Mouse (Mus musculus) heart, postnatal 0 days (tissue): ENCODE measurements around the gene Flrt1. TPM values are rescaled to one million over a fixed set of nuclear protein-coding genes. Genes with fewer than 3 reads are reported as not detected.

ENCODE experiments used
- ATAC-seq: fragments of 200-750 bp; cut with Nextera tagmentation; 2 replicates; pipeline ENCODE4 v1.8.0; 2017; ENCODE audit warnings: low read depth, moderate number of reproducible peaks, moderate library complexity; ENCODE audit not compliant: insufficient read depth
- DNase-seq: peaks from one replicate; pipeline ENCODE4 v3.0.0-alpha.2; 2016; ENCODE audit warnings: low spot score
- H3K27ac ChIP-seq: fragments of 300-500 bp; sonication (generic); 2 replicates; pipeline ENCODE4 v1.5.1; 2014; ENCODE audit warnings: low read depth, mild to moderate bottlenecking
- H3K27me3 ChIP-seq: fragments of 300-500 bp; sonication (generic); 2 replicates; pipeline ENCODE4 v1.6.1; 2014; ENCODE audit warnings: low read length, mixed read lengths; ENCODE audit not compliant: control insufficient read depth, insufficient read depth
- H3K36me3 ChIP-seq: fragments of 300-500 bp; sonication (generic); replicated peaks from 2 replicates; pipeline ENCODE4 v1.6.1; 2014; ENCODE audit warnings: low read length, mixed read lengths; ENCODE audit not compliant: control insufficient read depth, insufficient read depth
- H3K4me1 ChIP-seq: fragments of 300-500 bp; sonication (generic); 2 replicates; pipeline ENCODE4 v1.6.1; 2014; ENCODE audit warnings: antibody characterized with exemption; ENCODE audit not compliant: control insufficient read depth, insufficient read depth
- H3K4me2 ChIP-seq: fragments of 300-500 bp; sonication (generic); 2 replicates; pipeline ENCODE4 v1.6.1; 2014; ENCODE audit warnings: low read depth, mild to moderate bottlenecking, low read length, moderate library complexity
- H3K4me3 ChIP-seq: fragments of 300-500 bp; sonication (generic); 2 replicates; pipeline ENCODE4 v1.5.1; 2014; ENCODE audit warnings: low read depth, low read length
- H3K9ac ChIP-seq: fragments of 300-500 bp; sonication (generic); replicated peaks from 2 replicates; pipeline ENCODE4 v1.6.1; 2014; ENCODE audit warnings: low read depth, low read length, mixed read lengths
- H3K9me3 ChIP-seq: fragments of 300-500 bp; sonication (generic); replicated peaks from 2 replicates; pipeline ENCODE4 v1.6.1; 2016; ENCODE audit warnings: low read length; ENCODE audit not compliant: control insufficient read depth
- EP300 ChIP-seq: IDR thresholded peaks from 2 replicates; pipeline ENCODE4 v1.6.1; 2016; ENCODE audit warnings: antibody characterized with exemption, low read depth
- WGBS: fragments of 180-500 bp; shearing (Covaris S2); extraction: QIAGEN DNeasy Blood & Tissue Kit; methylation state at CpG from one replicate; pipeline ENCODE4 v1.1.7; 2014; 5-methylcytosine and 5-hydroxymethylcytosine counted together
- polyA plus RNA-seq: library from polyadenylated mRNA; unstranded; fragments of >200 nt; fragmentation: Nextera tagmentation; extraction: Ambion mirVana; gene quantifications from 2 replicates; pipeline ENCODE4 v1.2.1, GENCODE M21; 2015
- total RNA-seq: library from RNA; depleted of rRNA; stranded (reverse); fragments of >200 nt; gene quantifications from 2 replicates; pipeline ENCODE4 v1.2.3, GENCODE M21; 2014; ENCODE audit warnings: low replicate concordance; rRNA removed

Gene Flrt1
- total and polyA plus RNA-seq, 2 experiments from 2014 or later, result 0.23 to 1.0 TPM

- H3K9ac ChIP-seq, result no peak overlapping the region
- H3K9me3 ChIP-seq, result no peaks in the 10 kb centered on the region
- no peaks in the 10 kb centered on the region for H3K36me3 ChIP-seq
- H3K4me1 ChIP-seq, result 0 out of 2 replicates have a peak, but pooled peaks cover 4% of the 10 kb centered on the region
- no peak for DNase-seq
- WGBS, result 30% methylated on average over 4 of the region's 4 CpGs
- no peak overlapping the region for H3K4me3 ChIP-seq
- no peaks in the 10 kb centered on the region for H3K27me3 ChIP-seq
- H3K27ac ChIP-seq, result peak overlapping the region; percentile 76
- no peak overlapping the region for H3K4me2 ChIP-seq
- no peak for TF ChIP-seq EP300
- no peak for ATAC-seq
These were observed 61.2 kb downstream of the Flrt1 start for GRCm38 (mm10) chr19:7044279-7044678.

Other genes starting within 250 kb of the Flrt1 start
- 0.11 and 2.7 TPM in 2 replicates for gene Ccdc88b, start 247.5 kb downstream of the Flrt1 start, total RNA-seq
- 0.08 and 0.36 TPM in 2 replicates for gene Ccdc88b, start 247.5 kb downstream of the Flrt1 start, polyA plus RNA-seq
- 61.8 and 61.9 TPM in 2 replicates for gene Trmt112, start 196.0 kb downstream of the Flrt1 start, total RNA-seq
- 57.6 and 61.4 TPM in 2 replicates for gene Trmt112, start 196.0 kb downstream of the Flrt1 start, polyA plus RNA-seq
- 215 and 344 TPM in 2 replicates for gene Prdx5, start 195.6 kb downstream of the Flrt1 start, total RNA-seq
- 623 and 629 TPM in 2 replicates for gene Prdx5, start 195.6 kb downstream of the Flrt1 start, polyA plus RNA-seq
- 189 and 194 TPM in 2 replicates for gene Esrra, start 183.9 kb downstream of the Flrt1 start, total RNA-seq
- gene Esrra, start 183.9 kb downstream of the Flrt1 start, polyA plus RNA-seq, result 49.1 and 51.7 TPM in 2 replicates
- not detected in 2 replicates for gene Catsperz, start 180.3 kb downstream of the Flrt1 start, total RNA-seq
- 2.2 and 2.5 TPM in 2 replicates for gene Catsperz, start 180.3 kb downstream of the Flrt1 start, polyA plus RNA-seq
- not detected in 2 replicates for gene Kcnk4, start 171.2 kb downstream of the Flrt1 start, total RNA-seq
- 0.04 and 0.30 TPM in 2 replicates for gene Kcnk4, start 171.2 kb downstream of the Flrt1 start, polyA plus RNA-seq
- gene Bad, start 163.9 kb downstream of the Flrt1 start, total RNA-seq, result 46.8 and 76.0 TPM in 2 replicates
- gene Bad, start 163.9 kb downstream of the Flrt1 start, polyA plus RNA-seq, result 60.7 and 62.6 TPM in 2 replicates
- 23.4 and 46.1 TPM in 2 replicates for gene Gpr137, start 163.2 kb downstream of the Flrt1 start, total RNA-seq
- 16.8 and 20.9 TPM in 2 replicates for gene Gpr137, start 163.2 kb downstream of the Flrt1 start, polyA plus RNA-seq
- 88.3 and 100 TPM in 2 replicates for gene Ppp1r14b, start 130.8 kb downstream of the Flrt1 start, total RNA-seq
- gene Ppp1r14b, start 130.8 kb downstream of the Flrt1 start, polyA plus RNA-seq, result 128 and 132 TPM in 2 replicates
- 24.9 and 46.0 TPM in 2 replicates for gene Plcb3, start 129.3 kb downstream of the Flrt1 start, total RNA-seq
- 8.3 and 8.6 TPM in 2 replicates for gene Plcb3, start 129.3 kb downstream of the Flrt1 start, polyA plus RNA-seq
- gene Fkbp2, start 125.2 kb downstream of the Flrt1 start, total RNA-seq, result 0.65 and 8.5 TPM in 2 replicates
- gene Fkbp2, start 125.2 kb downstream of the Flrt1 start, polyA plus RNA-seq, result 59.9 and 65.2 TPM in 2 replicates
- 74.8 and 122 TPM in 2 replicates for gene Vegfb, start 118.1 kb downstream of the Flrt1 start, total RNA-seq
- gene Vegfb, start 118.1 kb downstream of the Flrt1 start, polyA plus RNA-seq, result 193 and 194 TPM in 2 replicates
- 51.4 and 75.2 TPM in 2 replicates for gene Dnajc4, start 113.2 kb downstream of the Flrt1 start, total RNA-seq
- gene Dnajc4, start 113.2 kb downstream of the Flrt1 start, polyA plus RNA-seq, result 58.5 and 59.7 TPM in 2 replicates
- 42.1 and 45.3 TPM in 2 replicates for gene Nudt22, start 109.6 kb downstream of the Flrt1 start, total RNA-seq
- gene Nudt22, start 109.6 kb downstream of the Flrt1 start, polyA plus RNA-seq, result 48.1 and 49.5 TPM in 2 replicates
- 12.6 and 32.0 TPM in 2 replicates for gene Trpt1, start 109.6 kb downstream of the Flrt1 start, total RNA-seq
- 27.1 and 28.4 TPM in 2 replicates for gene Trpt1, start 109.6 kb downstream of the Flrt1 start, polyA plus RNA-seq
- gene Fermt3, start 86.3 kb downstream of the Flrt1 start, total RNA-seq, result 8.9 and 11.1 TPM in 2 replicates
- gene Fermt3, start 86.3 kb downstream of the Flrt1 start, polyA plus RNA-seq, result 4.9 and 5.1 TPM in 2 replicates
- 94.6 and 99.7 TPM in 2 replicates for gene Stip1, start 65.8 kb downstream of the Flrt1 start, total RNA-seq
- 98.3 and 98.5 TPM in 2 replicates for gene Stip1, start 65.8 kb downstream of the Flrt1 start, polyA plus RNA-seq
- gene Macrod1, start 48.9 kb downstream of the Flrt1 start, total RNA-seq, result 122 and 170 TPM in 2 replicates
- 112 and 113 TPM in 2 replicates for gene Macrod1, start 48.9 kb downstream of the Flrt1 start, polyA plus RNA-seq
- 127 and 139 TPM in 2 replicates for gene Otub1, start 100.6 kb upstream of the Flrt1 start, total RNA-seq
- gene Otub1, start 100.6 kb upstream of the Flrt1 start, polyA plus RNA-seq, result 117 and 132 TPM in 2 replicates
- gene Cox8a, start 111.9 kb upstream of the Flrt1 start, total RNA-seq, result 1,841 and 2,074 TPM in 2 replicates
- 3,012 and 3,042 TPM in 2 replicates for gene Cox8a, start 111.9 kb upstream of the Flrt1 start, polyA plus RNA-seq
- gene Naa40, start 135.5 kb upstream of the Flrt1 start, total RNA-seq, result 30.2 and 44.0 TPM in 2 replicates
- gene Naa40, start 135.5 kb upstream of the Flrt1 start, polyA plus RNA-seq, result 27.8 and 30.4 TPM in 2 replicates
- gene Rcor2, start 161.6 kb upstream of the Flrt1 start, total RNA-seq, result 18.5 and 40.0 TPM in 2 replicates
- gene Rcor2, start 161.6 kb upstream of the Flrt1 start, polyA plus RNA-seq, result 8.5 and 9.7 TPM in 2 replicates
- gene Mark2, start 236.1 kb upstream of the Flrt1 start, total RNA-seq, result 33.6 and 35.2 TPM in 2 replicates
- 17.8 and 19.3 TPM in 2 replicates for gene Mark2, start 236.1 kb upstream of the Flrt1 start, polyA plus RNA-seq